Mouse (Mus musculus) lung, embryonic 16.5 days (tissue): Measurements from ENCODE around the gene Thada. TPM values are rescaled to one million over a fixed set of nuclear protein-coding genes. Genes with fewer than 3 reads are reported as not detected.

Experiments used
- ATAC-seq: fragments of 200-750 bp; cut with Nextera tagmentation; 2 replicates; pipeline ENCODE4 v1.8.0; 2017; ENCODE audit warnings: low read depth, mild to moderate bottlenecking, moderate library complexity
- H3K27ac ChIP-seq: fragments of 300-500 bp; sonication (generic); 2 replicates; pipeline ENCODE4 v1.5.1; 2014; ENCODE audit warnings: mild to moderate bottlenecking, control low read depth, low read length
- H3K27me3 ChIP-seq: fragments of 300-500 bp; sonication (generic); 2 replicates; pipeline ENCODE4 v1.6.1; 2014; ENCODE audit warnings: low read depth, low read length, mixed read lengths; ENCODE audit not compliant: control insufficient read depth, insufficient read depth
- H3K36me3 ChIP-seq: fragments of 300-500 bp; sonication (generic); 2 replicates; pipeline ENCODE4 v1.6.1; 2014; ENCODE audit warnings: low read length; ENCODE audit not compliant: control insufficient read depth, insufficient read depth
- H3K4me1 ChIP-seq: fragments of 300-500 bp; sonication (generic); replicated peaks from 2 replicates; pipeline ENCODE4 v1.6.1; 2014; ENCODE audit warnings: low read length, mixed read lengths; ENCODE audit not compliant: control insufficient read depth, insufficient read depth
- H3K4me2 ChIP-seq: fragments of 300-500 bp; sonication (generic); 2 replicates; pipeline ENCODE4 v1.6.1; 2014; ENCODE audit warnings: low read depth, low read length, control low read depth
- H3K4me3 ChIP-seq: fragments of 300-500 bp; sonication (generic); 2 replicates; pipeline ENCODE4 v1.5.1; 2014; ENCODE audit warnings: mild to moderate bottlenecking, low read length, control low read depth
- H3K9ac ChIP-seq: fragments of 300-500 bp; sonication (generic); 2 replicates; pipeline ENCODE4 v1.6.1; 2014; ENCODE audit warnings: low read length, control low read depth
- H3K9me3 ChIP-seq: fragments of 300-500 bp; sonication (generic); 2 replicates; pipeline ENCODE4 v1.6.1; 2016; ENCODE audit warnings: low read length; ENCODE audit not compliant: control insufficient read depth
- WGBS: fragments of 180-500 bp; shearing (Covaris S2); extraction: QIAGEN DNeasy Blood & Tissue Kit; methylation state at CpG from one replicate; pipeline ENCODE4 v1.1.7; 2014; 5-methylcytosine and 5-hydroxymethylcytosine counted together
- polyA plus RNA-seq: library from polyadenylated mRNA; unstranded; fragments of >200 nt; fragmentation: Nextera tagmentation; extraction: Ambion mirVana; gene quantifications from 2 replicates; pipeline ENCODE4 v1.2.1, GENCODE M21; 2015

Gene Thada
- polyA plus RNA-seq, 1 experiment from 2014 or later: 8.6 TPM

DNA sequence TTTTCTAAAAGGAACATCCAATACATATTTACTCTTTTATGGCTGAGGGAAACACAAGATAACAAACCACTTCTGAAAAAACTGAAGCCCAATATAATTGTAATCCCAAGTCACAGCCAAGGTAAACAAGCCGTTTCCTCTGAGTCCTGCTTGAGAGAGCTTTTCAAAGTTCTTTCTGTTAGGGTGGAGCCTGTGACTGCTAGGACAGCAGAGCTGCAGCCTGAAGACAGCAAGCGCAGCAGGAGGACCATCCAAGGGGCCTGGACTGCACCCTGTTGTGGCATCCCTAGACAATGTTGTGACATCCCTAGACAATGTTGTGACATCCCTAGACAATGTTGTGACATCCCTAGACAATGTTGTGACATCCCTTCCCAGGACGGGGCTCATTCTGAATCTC, 197.6 kb downstream of the Thada start:
- H3K36me3 ChIP-seq: no peaks in the 10 kb centered on the region
- H3K27me3 ChIP-seq: no peaks in the 10 kb centered on the region
- H3K4me2 ChIP-seq: no peak overlapping the region
- no peak overlapping the region for H3K4me3 ChIP-seq
- H3K4me1 ChIP-seq: peaks cover 60% of the 10 kb centered on the region
- H3K27ac ChIP-seq: peak overlapping the region; percentile 66
- H3K9ac ChIP-seq: no peak overlapping the region
- 28% methylated on average over 3 of the region's 3 CpGs for WGBS
- no peaks in the 10 kb centered on the region for H3K9me3 ChIP-seq
- ATAC-seq: peak; percentile 41; the same call in 1 of the 2 replicates

DNA sequence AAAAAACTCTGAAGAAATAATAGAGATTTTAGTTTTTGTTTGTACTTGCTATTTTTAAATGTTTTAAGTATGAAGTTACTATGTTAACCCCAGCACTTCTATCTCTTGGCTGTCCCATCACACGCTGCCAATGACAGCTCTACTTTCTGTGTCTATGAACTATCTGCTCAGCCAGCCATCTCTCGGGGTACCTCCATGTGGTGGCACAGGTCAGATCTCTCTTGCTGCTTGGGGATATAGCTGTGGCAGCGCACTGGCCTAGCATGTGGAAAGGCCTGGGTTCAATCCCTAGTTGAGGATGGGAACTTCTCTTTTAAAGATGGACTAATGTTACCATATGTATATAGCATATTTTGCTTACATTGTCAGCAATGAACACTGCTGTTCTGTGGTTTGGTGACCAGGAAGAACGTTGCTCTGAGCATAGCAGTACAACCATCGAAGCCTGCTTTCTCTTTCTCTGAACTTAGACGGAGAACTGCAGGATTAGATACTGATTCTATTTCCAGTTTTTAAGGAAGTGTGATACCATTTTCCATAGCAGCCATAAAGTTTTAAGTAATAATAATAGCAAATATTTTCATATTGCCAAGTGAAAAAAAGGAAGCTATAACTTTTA, 198.4 kb downstream of the Thada start:
- Histone ChIP-seq H3K4me2 (no peak overlapping the region), H3K9ac (0 out of 2 replicates have a peak overlapping the region, but pooled peaks have one; percentile 6), H3K36me3 (no peaks in the 10 kb centered on the region), H3K4me1 (peaks cover 51% of the 10 kb centered on the region), H3K27ac (peak overlapping the region; percentile 37), H3K27me3 (no peaks in the 10 kb centered on the region), H3K9me3 (no peaks in the 10 kb centered on the region), H3K4me3 (no peak overlapping the region)
- ATAC-seq: no peak
- 85% methylated on average over 6 of the region's 6 CpGs for WGBS

DNA sequence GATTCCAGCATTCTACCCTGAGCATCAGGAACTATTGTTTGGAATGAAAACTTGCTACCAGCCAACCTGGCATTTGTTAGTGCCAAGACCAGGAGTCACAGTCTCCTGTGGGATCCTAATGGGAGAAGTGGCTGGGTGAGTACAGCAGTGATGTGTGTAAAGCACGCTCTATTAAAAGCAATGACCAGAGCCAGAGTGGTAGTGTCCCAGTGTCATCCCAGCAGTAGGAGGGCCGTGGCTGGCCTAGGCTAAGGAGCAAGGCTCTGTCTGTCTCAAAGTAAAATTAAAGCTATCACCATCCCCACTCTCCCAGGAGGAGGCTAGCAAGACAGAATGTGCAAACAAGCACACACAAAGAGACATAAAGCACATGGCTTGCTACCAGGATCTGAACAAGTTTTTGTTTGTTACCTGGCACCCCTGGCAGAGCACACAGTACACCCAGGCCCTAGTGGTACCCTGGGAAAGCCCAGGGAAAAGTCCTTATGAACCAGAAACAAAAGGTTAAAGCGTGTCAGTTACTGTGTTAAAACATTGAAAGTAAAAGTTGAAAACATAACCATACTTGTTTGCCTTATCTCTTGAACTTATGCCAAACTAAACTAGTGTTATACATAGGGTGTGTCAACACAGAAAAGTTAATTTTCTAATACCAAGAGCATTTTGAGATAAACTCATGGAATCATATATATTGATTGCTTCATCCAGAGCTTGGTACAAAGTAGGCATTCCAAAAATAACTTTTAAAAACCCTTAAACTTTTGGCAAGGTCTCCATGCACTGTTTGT, 199.7 kb downstream of the Thada start:
- Histone ChIP-seq H3K9ac (no peak overlapping the region), H3K9me3 (no peaks in the 10 kb centered on the region), H3K4me3 (no peak overlapping the region), H3K36me3 (no peaks in the 10 kb centered on the region), H3K27me3 (no peaks in the 10 kb centered on the region), H3K4me2 (no peak overlapping the region), H3K4me1 (peaks cover 41% of the 10 kb centered on the region), H3K27ac (peak overlapping the region; percentile 69)
- ATAC-seq: peak; percentile 24
- 57% methylated on average over 3 of the region's 3 CpGs for WGBS

DNA sequence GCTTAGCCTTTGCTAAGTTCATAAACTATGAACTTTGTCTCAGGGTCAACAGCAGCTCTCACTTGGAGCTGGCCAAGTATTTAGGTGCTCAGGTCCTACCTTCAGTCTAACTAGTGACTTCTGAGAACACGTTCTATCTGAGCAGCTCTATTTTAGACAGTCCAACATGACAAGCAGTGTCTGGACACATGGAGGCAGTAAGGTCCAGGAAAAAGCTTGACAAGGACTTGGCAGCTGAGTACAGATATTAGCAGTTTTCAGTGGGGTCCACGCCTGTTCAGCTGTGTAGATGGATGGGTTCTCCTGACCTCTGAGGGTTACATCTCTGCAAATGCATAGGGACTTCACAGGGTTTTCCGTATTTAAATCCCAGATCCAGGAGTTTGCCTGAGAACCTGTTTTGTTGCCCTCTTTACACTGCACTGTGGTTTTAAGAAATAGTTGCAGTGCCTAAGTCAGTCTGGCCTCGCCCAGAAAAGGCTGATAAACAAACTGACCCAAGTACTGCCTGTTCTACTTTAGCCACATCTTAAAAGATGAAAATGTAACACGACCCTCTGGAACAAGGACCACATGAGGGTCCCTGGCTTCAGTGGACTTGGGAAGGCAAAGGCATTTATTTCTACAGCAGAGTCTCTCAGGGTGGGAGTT, 200.4 kb downstream of the Thada start:
- H3K27me3 ChIP-seq: no peaks in the 10 kb centered on the region
- H3K9me3 ChIP-seq: no peaks in the 10 kb centered on the region
- peaks cover 40% of the 10 kb centered on the region for H3K4me1 ChIP-seq
- H3K4me2 ChIP-seq: no peak overlapping the region
- peak overlapping the region; percentile 69 for H3K27ac ChIP-seq
- no peak overlapping the region for H3K9ac ChIP-seq
- H3K36me3 ChIP-seq: no peaks in the 10 kb centered on the region
- 39% methylated on average over 5 of the region's 5 CpGs for WGBS
- peak; percentile 51 for ATAC-seq
- H3K4me3 ChIP-seq: no peak overlapping the region

DNA sequence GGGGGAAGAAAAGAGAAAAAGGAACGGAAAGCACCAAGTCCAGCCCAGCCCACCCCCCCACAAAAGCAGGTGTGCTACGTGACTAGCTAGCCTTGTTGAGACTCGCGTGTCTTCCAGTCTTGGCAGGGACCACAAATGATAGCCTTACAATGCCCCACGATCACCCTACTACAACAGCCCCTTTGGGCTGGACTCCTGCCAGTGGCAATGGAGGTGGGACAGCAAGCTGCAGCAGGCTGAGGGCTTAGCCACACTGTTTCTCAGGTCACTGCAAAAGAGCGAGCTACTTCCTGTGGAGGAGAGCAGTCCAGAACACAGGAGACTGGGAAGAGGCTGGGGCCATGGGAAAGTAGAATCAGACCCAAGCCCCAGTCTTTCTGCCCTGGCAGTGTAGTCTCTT, 201.7 kb downstream of the Thada start:
- no peak for ATAC-seq
- H3K36me3 ChIP-seq: no peaks in the 10 kb centered on the region
- peak overlapping the region; percentile 51 for H3K27ac ChIP-seq
- no peak overlapping the region for H3K9ac ChIP-seq
- peaks cover 40% of the 10 kb centered on the region for H3K4me1 ChIP-seq
- H3K27me3 ChIP-seq: no peaks in the 10 kb centered on the region
- H3K9me3 ChIP-seq: no peaks in the 10 kb centered on the region
- H3K4me3 ChIP-seq: no peak overlapping the region
- H3K4me2 ChIP-seq: no peak overlapping the region
- WGBS: 58% methylated on average over 6 of the region's 6 CpGs

DNA sequence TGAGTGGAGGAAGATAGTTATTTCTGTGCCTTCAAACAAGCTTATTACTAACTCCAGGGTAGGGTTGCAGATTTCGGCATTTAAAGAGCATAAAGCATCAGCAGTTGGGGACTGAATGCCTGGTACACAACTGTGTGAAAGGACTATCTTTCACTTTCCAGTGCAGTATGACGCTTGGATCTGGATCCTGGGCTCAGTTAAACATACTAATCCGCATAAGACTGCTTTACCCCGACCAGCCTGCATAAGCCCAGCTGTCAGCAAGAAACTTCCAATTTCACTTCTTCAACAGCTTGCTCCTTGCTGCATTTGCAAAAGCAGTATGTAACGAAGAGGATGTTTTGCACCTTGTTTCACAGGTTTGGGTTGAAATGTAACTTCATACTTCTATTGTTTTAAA, 202.4 kb downstream of the Thada start:
- Histone ChIP-seq H3K9me3 (no peaks in the 10 kb centered on the region), H3K36me3 (no peaks in the 10 kb centered on the region), H3K4me2 (no peak overlapping the region), H3K4me1 (peaks cover 40% of the 10 kb centered on the region), H3K9ac (no peak overlapping the region), H3K27me3 (no peaks in the 10 kb centered on the region), H3K4me3 (no peak overlapping the region), H3K27ac (no peak overlapping the region)
- 78% methylated on average over 5 of the region's 5 CpGs for WGBS
- ATAC-seq: no peak

DNA sequence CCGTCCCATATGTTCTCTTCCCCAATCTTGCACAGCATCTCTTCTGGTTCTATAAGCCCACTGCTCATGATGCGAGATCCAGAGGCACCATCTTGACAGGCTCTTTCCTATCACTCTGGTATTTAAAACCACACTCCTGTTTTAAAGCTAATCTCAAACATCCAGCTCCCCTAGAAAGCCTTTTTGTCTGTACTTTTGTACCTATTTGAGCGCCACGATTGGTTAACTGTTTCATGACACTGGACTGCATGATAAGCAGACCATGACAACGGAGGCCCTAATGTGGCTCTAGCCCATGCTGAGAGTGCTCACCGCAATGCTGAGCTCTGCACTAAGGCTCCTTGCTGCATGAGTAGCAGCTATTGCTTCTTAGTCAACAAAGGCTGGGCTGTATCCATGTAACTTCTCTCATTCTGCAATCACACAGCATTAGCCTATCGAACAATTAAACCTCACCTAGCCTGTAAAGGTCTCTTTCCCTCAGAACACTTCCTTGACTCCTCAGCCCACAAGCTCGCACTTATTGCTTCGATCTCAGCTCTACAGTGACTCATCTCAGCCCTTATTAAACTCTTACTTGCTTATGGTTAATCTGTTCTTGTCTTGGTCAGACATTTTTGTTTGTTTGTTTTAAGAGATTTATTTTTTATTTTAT, 203.6 kb downstream of the Thada start:
- Histone ChIP-seq H3K36me3 (no peaks in the 10 kb centered on the region), H3K27me3 (no peaks in the 10 kb centered on the region), H3K4me1 (peaks cover 31% of the 10 kb centered on the region), H3K4me3 (no peak overlapping the region), H3K27ac (no peak overlapping the region), H3K9me3 (no peaks in the 10 kb centered on the region), H3K9ac (no peak overlapping the region), H3K4me2 (no peak overlapping the region)
- no peak for ATAC-seq
- WGBS: 92% methylated on average over 9 of the region's 9 CpGs

DNA sequence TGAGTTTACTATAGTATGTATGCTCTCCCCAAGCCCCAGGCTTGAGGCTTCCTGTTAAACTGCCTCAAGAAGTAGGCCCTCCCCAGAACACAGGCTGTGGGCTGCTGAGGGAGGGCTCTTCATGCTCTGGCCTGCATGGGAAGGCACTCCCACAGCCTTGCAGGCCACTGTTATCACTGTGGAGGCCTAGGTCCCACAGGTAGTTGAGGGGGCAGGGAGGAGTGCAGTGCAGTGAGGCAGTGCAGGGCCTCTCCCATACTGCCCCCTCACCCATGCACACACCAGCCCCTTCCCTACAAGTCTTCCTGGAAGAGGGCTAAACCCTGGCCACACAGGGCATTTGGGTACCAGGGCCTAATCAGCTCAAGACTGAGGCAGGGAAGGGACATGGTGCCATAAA, 205.0 kb downstream of the Thada start:
- no peak overlapping the region for H3K4me2 ChIP-seq
- H3K4me1 ChIP-seq: peaks cover 19% of the 10 kb centered on the region
- no peaks in the 10 kb centered on the region for H3K36me3 ChIP-seq
- H3K27me3 ChIP-seq: no peaks in the 10 kb centered on the region
- no peak overlapping the region for H3K27ac ChIP-seq
- no peaks in the 10 kb centered on the region for H3K9me3 ChIP-seq
- H3K9ac ChIP-seq: no peak overlapping the region
- no peak overlapping the region for H3K4me3 ChIP-seq
- ATAC-seq: no peak

DNA sequence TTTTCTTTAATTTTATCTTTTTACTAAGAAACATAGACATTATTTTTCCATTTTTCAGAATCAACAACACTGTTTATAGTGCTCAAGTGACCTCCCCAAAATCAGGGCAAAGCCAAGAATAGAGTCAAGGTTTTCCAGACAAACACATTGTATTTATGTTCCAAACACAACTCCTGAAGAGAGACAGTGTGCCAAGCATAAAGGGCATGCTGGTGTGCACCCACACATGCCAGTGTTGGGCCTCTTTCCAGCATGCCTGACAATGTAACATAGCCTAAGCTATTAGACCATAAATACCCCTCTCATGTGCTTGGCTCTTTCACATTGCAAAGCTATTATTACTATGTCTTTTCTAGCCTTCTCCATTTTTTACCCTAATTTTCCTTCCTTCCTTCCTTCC, 205.8 kb downstream of the Thada start:
- ATAC-seq: no peak
- Histone ChIP-seq H3K27ac (no peak overlapping the region), H3K4me1 (peaks cover 16% of the 10 kb centered on the region), H3K9me3 (no peaks in the 10 kb centered on the region), H3K36me3 (no peaks in the 10 kb centered on the region), H3K27me3 (no peaks in the 10 kb centered on the region), H3K4me2 (no peak overlapping the region), H3K9ac (no peak overlapping the region), H3K4me3 (no peak overlapping the region)
